Mouse (Mus musculus) limb, embryonic 13.5 days (tissue): ENCODE results near the gene Jam3. TPM values are rescaled to one million over a fixed set of nuclear protein-coding genes. Genes with fewer than 3 reads are reported as not detected.

Experiments
- ATAC-seq: fragments of 200-750 bp; cut with Nextera tagmentation; 2 replicates; pipeline ENCODE4 v1.8.0; 2017; ENCODE audit warnings: low read depth, moderate number of reproducible peaks, moderate TSS enrichment; ENCODE audit not compliant: low FRiP score
- H3K27ac ChIP-seq: fragments of 300-500 bp; sonication (generic); 2 replicates; pipeline ENCODE4 v1.5.1; 2015; ENCODE audit warnings: inconsistent platforms, mild to moderate bottlenecking, moderate library complexity
- H3K27me3 ChIP-seq: fragments of 300-500 bp; sonication (generic); 2 replicates; pipeline ENCODE4 v1.6.1; 2015; ENCODE audit warnings: mild to moderate bottlenecking, inconsistent platforms
- H3K36me3 ChIP-seq: fragments of 300-500 bp; sonication (generic); 2 replicates; pipeline ENCODE4 v1.6.1; 2015; ENCODE audit warnings: inconsistent platforms, mild to moderate bottlenecking, moderate library complexity
- H3K4me1 ChIP-seq: fragments of 300-500 bp; sonication (generic); 2 replicates; pipeline ENCODE4 v1.6.1; 2015; ENCODE audit warnings: inconsistent platforms
- H3K4me2 ChIP-seq: fragments of 300-500 bp; sonication (generic); replicated peaks from 2 replicates; pipeline ENCODE4 v1.6.1; 2015; ENCODE audit warnings: inconsistent platforms, mild to moderate bottlenecking, moderate library complexity
- H3K4me3 ChIP-seq: fragments of 300-500 bp; sonication (generic); 2 replicates; pipeline ENCODE4 v1.5.1; 2015; ENCODE audit warnings: moderate library complexity, mild to moderate bottlenecking, inconsistent platforms
- H3K9ac ChIP-seq: fragments of 300-500 bp; sonication (generic); 2 replicates; pipeline ENCODE4 v1.6.1; 2015; ENCODE audit warnings: mild to moderate bottlenecking, inconsistent platforms
- H3K9me3 ChIP-seq: fragments of 300-500 bp; sonication (generic); 2 replicates; pipeline ENCODE4 v1.6.1; 2016; ENCODE audit warnings: inconsistent platforms
- WGBS: fragments of 180-500 bp; shearing (Covaris S2); methylation state at CpG from one replicate; pipeline ENCODE4 v1.1.7; 2015; 5-methylcytosine and 5-hydroxymethylcytosine counted together
- polyA plus RNA-seq: library from polyadenylated mRNA; unstranded; fragments of >200 nt; fragmentation: Nextera tagmentation; extraction: Ambion mirVana; gene quantifications from 2 replicates; pipeline ENCODE4 v1.2.1, GENCODE M21; 2015

The Jam3 gene
- polyA plus RNA-seq, 1 experiment from 2014 or later: 144 TPM

GRCm38 (mm10) chr9:27188677-27189241 is 33.5 kb upstream of the Jam3 start:
- Histone ChIP-seq H3K36me3 (no peaks in the 10 kb centered on the region), H3K9me3 (no peaks in the 10 kb centered on the region), H3K4me3 (no peak overlapping the region), H3K27ac (no peak overlapping the region), H3K4me2 (no peak overlapping the region), H3K27me3 (0 out of 2 replicates have a peak, but pooled peaks cover under 1% of the 10 kb centered on the region), H3K4me1 (peaks cover 43% of the 10 kb centered on the region), H3K9ac (no peak overlapping the region)
- no peak for ATAC-seq
- WGBS: 73% methylated on average over 7 of the region's 7 CpGs

GRCm38 (mm10) chr9:27185820-27186219 is 30.6 kb upstream of the Jam3 start:
- peaks cover 15% of the 10 kb centered on the region; the same call in 1 of the 2 replicates for H3K4me1 ChIP-seq
- no peak for ATAC-seq
- H3K9me3 ChIP-seq: no peaks in the 10 kb centered on the region
- no peak overlapping the region for H3K4me2 ChIP-seq
- no peak overlapping the region for H3K9ac ChIP-seq
- H3K36me3 ChIP-seq: no peaks in the 10 kb centered on the region
- H3K27me3 ChIP-seq: 0 out of 2 replicates have a peak, but pooled peaks cover 4% of the 10 kb centered on the region
- H3K27ac ChIP-seq: no peak overlapping the region
- H3K4me3 ChIP-seq: no peak overlapping the region

GRCm38 (mm10) chr9:27182087-27182486 is 26.9 kb upstream of the Jam3 start:
- no peak overlapping the region for H3K27ac ChIP-seq

GRCm38 (mm10) chr9:27180492-27180891 is 25.3 kb upstream of the Jam3 start:
- ATAC-seq: no peak
- no peak overlapping the region for H3K4me3 ChIP-seq
- H3K4me1 ChIP-seq: peaks cover 6% of the 10 kb centered on the region; the same call in 1 of the 2 replicates
- no peak overlapping the region for H3K27ac ChIP-seq
- no peaks in the 10 kb centered on the region for H3K9me3 ChIP-seq
- H3K4me2 ChIP-seq: no peak overlapping the region
- H3K27me3 ChIP-seq: 0 out of 2 replicates have a peak, but pooled peaks cover 4% of the 10 kb centered on the region
- H3K9ac ChIP-seq: no peak overlapping the region
- 52% methylated on average over 3 of the region's 3 CpGs for WGBS
- no peaks in the 10 kb centered on the region for H3K36me3 ChIP-seq

More at GRCm38 (mm10) chr9:27182087-27182486, 26.9 kb upstream of the Jam3 start:
- WGBS: 81% methylated on average over 5 of the region's 5 CpGs
- ATAC-seq: no peak
- H3K27me3 ChIP-seq: 0 out of 2 replicates have a peak, but pooled peaks cover 4% of the 10 kb centered on the region
- H3K4me2 ChIP-seq: no peak overlapping the region
- no peak overlapping the region for H3K4me3 ChIP-seq
- H3K36me3 ChIP-seq: no peaks in the 10 kb centered on the region
- no peaks in the 10 kb centered on the region for H3K4me1 ChIP-seq
- H3K9me3 ChIP-seq: no peaks in the 10 kb centered on the region
- H3K9ac ChIP-seq: no peak overlapping the region

- no peaks in the 10 kb centered on the region for H3K36me3 ChIP-seq
- no peak overlapping the region for H3K4me3 ChIP-seq
- ATAC-seq: no peak
- H3K27me3 ChIP-seq: 0 out of 2 replicates have a peak, but pooled peaks cover 4% of the 10 kb centered on the region
- H3K9me3 ChIP-seq: no peaks in the 10 kb centered on the region
- peaks cover 6% of the 10 kb centered on the region; the same call in 1 of the 2 replicates for H3K4me1 ChIP-seq
- H3K27ac ChIP-seq: no peak overlapping the region
- WGBS: 54% methylated on average over 4 of the region's 4 CpGs
- no peak overlapping the region for H3K9ac ChIP-seq
- no peak overlapping the region for H3K4me2 ChIP-seq
Observed at GRCm38 (mm10) chr9:27178935-27179334, 23.7 kb upstream of the Jam3 start.

GRCm38 (mm10) chr9:27176154-27176553 is 20.9 kb upstream of the Jam3 start:
- Histone ChIP-seq H3K36me3 (no peaks in the 10 kb centered on the region), H3K4me3 (no peak overlapping the region), H3K4me2 (no peak overlapping the region), H3K9me3 (no peaks in the 10 kb centered on the region), H3K9ac (no peak overlapping the region), H3K4me1 (peaks cover 6% of the 10 kb centered on the region; the same call in 1 of the 2 replicates), H3K27ac (0 out of 2 replicates have a peak overlapping the region, but pooled peaks have one; percentile 28), H3K27me3 (no peaks in the 10 kb centered on the region)
- WGBS: 2% methylated on average over 2 of the region's 2 CpGs
- no peak; the same call in 1 of the 2 replicates for ATAC-seq

- no peaks in the 10 kb centered on the region for H3K27me3 ChIP-seq
- H3K27ac ChIP-seq: 0 out of 2 replicates have a peak overlapping the region, but pooled peaks have one; percentile 28
- H3K9me3 ChIP-seq: no peaks in the 10 kb centered on the region
- no peak overlapping the region for H3K9ac ChIP-seq
- H3K4me2 ChIP-seq: no peak overlapping the region
- H3K4me1 ChIP-seq: peaks cover 6% of the 10 kb centered on the region; the same call in 1 of the 2 replicates
- H3K36me3 ChIP-seq: no peaks in the 10 kb centered on the region
- no peak overlapping the region for H3K4me3 ChIP-seq
- no peak for ATAC-seq
- 83% methylated on average over 6 of the region's 6 CpGs for WGBS
Observed at GRCm38 (mm10) chr9:27175682-27176081, 20.5 kb upstream of the Jam3 start.

GRCm38 (mm10) chr9:27175241-27175640 is 20.0 kb upstream of the Jam3 start:
- Histone ChIP-seq H3K4me3 (no peak overlapping the region), H3K9ac (no peak overlapping the region), H3K27me3 (no peaks in the 10 kb centered on the region), H3K4me2 (no peak overlapping the region), H3K36me3 (no peaks in the 10 kb centered on the region), H3K9me3 (no peaks in the 10 kb centered on the region), H3K4me1 (peaks cover 6% of the 10 kb centered on the region; the same call in 1 of the 2 replicates), H3K27ac (no peak overlapping the region)
- peak; percentile 20; the same call in 1 of the 2 replicates for ATAC-seq
- 68% methylated on average over 13 of the region's 13 CpGs for WGBS

- Histone ChIP-seq H3K9ac (no peak overlapping the region), H3K4me1 (peaks cover 6% of the 10 kb centered on the region; the same call in 1 of the 2 replicates), H3K9me3 (no peaks in the 10 kb centered on the region), H3K36me3 (no peaks in the 10 kb centered on the region), H3K27me3 (no peaks in the 10 kb centered on the region), H3K4me3 (no peak overlapping the region), H3K27ac (no peak overlapping the region), H3K4me2 (no peak overlapping the region)
- ATAC-seq: peak; percentile 88
- 29% methylated on average over 5 of the region's 5 CpGs for WGBS
Observed at GRCm38 (mm10) chr9:27174079-27174478, 18.9 kb upstream of the Jam3 start.

GRCm38 (mm10) chr9:27173646-27174045 is 18.4 kb upstream of the Jam3 start:
- 76% methylated on average over 2 of the region's 2 CpGs for WGBS
- no peaks in the 10 kb centered on the region for H3K9me3 ChIP-seq
- H3K27ac ChIP-seq: no peak overlapping the region
- ATAC-seq: no peak
- no peaks in the 10 kb centered on the region for H3K27me3 ChIP-seq
- peaks cover 6% of the 10 kb centered on the region; the same call in 1 of the 2 replicates for H3K4me1 ChIP-seq
- no peaks in the 10 kb centered on the region for H3K36me3 ChIP-seq
- no peak overlapping the region for H3K4me2 ChIP-seq
- no peak overlapping the region for H3K4me3 ChIP-seq
- H3K9ac ChIP-seq: no peak overlapping the region

GRCm38 (mm10) chr9:27172839-27173238 is 17.6 kb upstream of the Jam3 start:
- no peaks in the 10 kb centered on the region for H3K27me3 ChIP-seq
- H3K9me3 ChIP-seq: no peaks in the 10 kb centered on the region
- WGBS: 69% methylated on average over 6 of the region's 6 CpGs
- H3K9ac ChIP-seq: no peak overlapping the region
- no peak overlapping the region for H3K4me2 ChIP-seq
- no peak for ATAC-seq
- no peak overlapping the region for H3K27ac ChIP-seq
- no peaks in the 10 kb centered on the region for H3K36me3 ChIP-seq
- no peak overlapping the region for H3K4me3 ChIP-seq
- H3K4me1 ChIP-seq: peaks cover 6% of the 10 kb centered on the region; the same call in 1 of the 2 replicates

GRCm38 (mm10) chr9:27170726-27171125 is 15.5 kb upstream of the Jam3 start:
- Histone ChIP-seq H3K27me3 (no peaks in the 10 kb centered on the region), H3K4me3 (no peak overlapping the region), H3K36me3 (no peaks in the 10 kb centered on the region), H3K4me2 (no peak overlapping the region), H3K4me1 (peaks cover 3% of the 10 kb centered on the region; the same call in 1 of the 2 replicates), H3K9ac (no peak overlapping the region), H3K27ac (no peak overlapping the region), H3K9me3 (no peaks in the 10 kb centered on the region)
- WGBS: 81% methylated on average over 3 of the region's 3 CpGs
- no peak for ATAC-seq

GRCm38 (mm10) chr9:27166981-27167380 is 11.8 kb upstream of the Jam3 start:
- H3K36me3 ChIP-seq: no peaks in the 10 kb centered on the region
- no peak overlapping the region for H3K4me3 ChIP-seq
- H3K4me2 ChIP-seq: no peak overlapping the region
- no peak overlapping the region for H3K27ac ChIP-seq
- no peaks in the 10 kb centered on the region for H3K9me3 ChIP-seq
- 96% methylated on average over 1 of the region's 1 CpGs for WGBS
- ATAC-seq: no peak
- H3K4me1 ChIP-seq: no peaks in the 10 kb centered on the region
- no peak overlapping the region for H3K9ac ChIP-seq
- no peaks in the 10 kb centered on the region for H3K27me3 ChIP-seq
